Mouse (Mus musculus): Measurements from ENCODE around the gene Atrnl1.
A peak's percentile ranks its signal among the peaks of the same experiment; 100 is the strongest.

Gene Atrnl1

GRCm38 (mm10) chr19:57648202-57648943 is 37.5 kb downstream of the Atrnl1 start:
- TF ChIP-seq GATA4 (IDR thresholded peaks at IDR 0.05; ENCODE audit: insufficient replicate concordance, low read length): no peak

- no peak for TF ChIP-seq GATA4 (IDR thresholded peaks at IDR 0.05; ENCODE audit: insufficient replicate concordance, low read length)
Measured at GRCm38 (mm10) chr19:57648944-57649271, 38.1 kb downstream of the Atrnl1 start.

DNA sequence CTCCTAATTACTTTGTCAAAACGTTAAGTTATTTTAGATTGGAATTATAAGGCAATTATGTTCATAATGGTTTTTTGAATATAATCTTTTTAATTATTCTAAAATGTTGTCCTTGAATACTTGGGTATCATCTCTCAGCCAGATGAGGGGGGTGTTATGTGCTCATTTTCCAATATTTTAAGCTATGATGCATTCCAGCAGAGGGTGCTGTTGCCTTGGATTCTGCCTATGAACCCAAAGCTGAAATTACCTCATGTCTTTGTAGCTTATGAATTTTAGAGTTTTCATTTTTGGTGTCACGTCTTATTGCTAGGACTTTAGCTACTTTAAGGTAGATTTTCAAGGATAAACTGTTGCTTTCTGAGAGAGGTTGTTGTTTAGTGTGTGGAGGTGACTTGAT is 44.2 kb downstream of the Atrnl1 start:
- no peak for TF ChIP-seq GATA4 (IDR thresholded peaks at IDR 0.05; ENCODE audit: insufficient replicate concordance, low read length)

DNA sequence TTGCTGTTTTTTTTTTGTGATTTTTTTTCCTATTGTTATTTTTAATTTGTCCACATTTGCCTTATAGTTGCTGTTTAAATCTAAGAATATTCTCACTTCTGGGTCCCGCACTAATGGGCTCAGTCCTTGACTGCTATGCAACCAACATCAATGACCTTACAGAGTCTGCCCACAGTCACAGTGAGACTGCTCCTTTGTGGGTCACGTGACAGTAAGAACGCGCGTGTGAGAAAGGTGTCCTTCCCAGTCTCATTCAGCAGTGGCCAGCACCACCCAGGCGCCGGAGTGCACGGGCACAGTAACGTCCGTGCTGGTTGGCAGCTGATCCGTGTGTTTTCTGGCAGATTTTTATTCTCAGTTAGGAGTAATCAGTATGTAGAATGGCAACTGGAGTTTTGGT is 44.7 kb downstream of the Atrnl1 start:
- no peak for TF ChIP-seq GATA4 (IDR thresholded peaks at IDR 0.05; ENCODE audit: insufficient replicate concordance, low read length)

DNA sequence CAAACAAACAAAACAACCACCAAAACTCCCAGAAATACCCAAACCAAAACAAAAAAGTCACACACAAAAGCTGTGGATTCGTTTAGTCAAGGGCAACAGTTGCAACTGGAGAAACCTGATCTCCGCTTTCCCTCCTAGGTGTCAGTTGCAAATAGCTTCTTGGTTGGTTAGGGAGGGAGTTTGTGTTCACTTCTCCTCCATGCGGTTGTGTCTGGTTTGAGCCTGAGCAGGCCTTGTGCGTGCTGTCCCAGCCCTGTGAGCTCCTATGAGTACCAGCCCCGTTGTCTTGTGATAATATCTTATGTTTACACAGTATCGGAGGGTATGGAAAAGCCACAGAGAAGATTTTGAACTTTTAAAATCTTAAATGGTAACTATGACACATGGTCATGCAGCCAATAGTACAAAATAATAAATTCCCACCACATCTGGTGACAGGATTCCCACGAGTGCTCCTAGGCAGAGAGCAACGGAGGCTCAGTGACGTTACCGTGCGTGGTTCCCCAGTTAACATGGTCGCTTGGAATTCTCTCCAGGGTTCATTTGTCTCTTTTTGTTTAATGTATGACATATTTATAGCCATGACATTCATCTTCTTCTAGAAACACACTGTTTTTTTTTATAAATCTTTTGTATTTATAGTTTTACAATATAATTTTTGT is 46.7 kb downstream of the Atrnl1 start:
- TF ChIP-seq GATA4 (IDR thresholded peaks at IDR 0.05; ENCODE audit: insufficient replicate concordance, low read length): no peak

DNA sequence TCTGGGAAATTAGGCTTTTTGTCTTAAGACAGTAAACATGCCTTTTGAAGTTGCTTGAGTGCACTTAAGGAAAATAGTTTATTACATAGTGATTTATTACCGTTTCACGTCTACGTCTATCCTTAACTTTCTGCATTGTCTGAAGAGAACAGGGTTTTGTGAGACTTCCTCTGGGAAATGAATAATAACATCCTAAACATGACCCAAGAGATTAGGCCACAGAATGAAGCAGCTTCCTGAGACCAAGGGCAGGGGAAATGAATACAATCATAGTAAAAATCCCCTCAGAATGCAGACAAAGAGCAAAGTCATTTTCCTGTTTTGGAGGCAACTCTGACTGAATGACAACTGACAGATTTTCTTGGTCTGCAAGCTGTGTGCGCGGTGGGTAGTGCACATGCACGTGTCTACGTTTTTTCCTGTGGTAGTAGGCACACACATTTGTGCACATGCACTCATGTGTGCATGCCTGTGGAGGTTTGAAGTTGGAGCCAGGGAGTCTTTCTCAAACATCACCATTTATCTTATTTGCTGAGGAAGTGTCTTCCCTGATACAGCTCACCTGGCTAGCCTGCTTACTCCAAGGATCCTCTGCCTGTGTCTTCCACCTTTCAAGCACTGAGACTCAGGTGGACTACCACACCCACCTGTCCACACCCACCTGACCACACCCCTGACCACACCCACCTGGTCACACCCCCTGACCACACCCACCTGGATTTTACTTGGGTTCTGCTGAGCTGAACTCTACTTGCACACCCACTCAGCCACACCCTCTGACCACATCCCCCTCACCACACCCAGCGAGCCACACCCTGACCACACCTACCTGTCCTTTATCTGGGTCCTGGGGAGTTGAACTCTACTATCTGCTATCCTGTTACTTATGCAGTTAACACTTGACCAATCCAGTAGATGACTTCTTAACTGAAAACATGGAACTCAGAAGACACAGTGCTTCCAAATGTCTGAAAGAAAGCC is 47.6 kb downstream of the Atrnl1 start:
- peak; percentile 94 for TF ChIP-seq GATA4 (IDR thresholded peaks at IDR 0.05; ENCODE audit: insufficient replicate concordance, low read length)

GRCm38 (mm10) chr19:57667011-57667410 is 56.2 kb downstream of the Atrnl1 start:
- no peak for TF ChIP-seq GATA4 (IDR thresholded peaks at IDR 0.05; ENCODE audit: insufficient replicate concordance, low read length)

- no peak for TF ChIP-seq GATA4 (IDR thresholded peaks at IDR 0.05; ENCODE audit: insufficient replicate concordance, low read length)
Measured at GRCm38 (mm10) chr19:57667946-57668345, 57.1 kb downstream of the Atrnl1 start.

GRCm38 (mm10) chr19:57679455-57679854 is 68.6 kb downstream of the Atrnl1 start:
- TF ChIP-seq GATA4 (IDR thresholded peaks at IDR 0.05; ENCODE audit: insufficient replicate concordance, low read length): no peak

DNA sequence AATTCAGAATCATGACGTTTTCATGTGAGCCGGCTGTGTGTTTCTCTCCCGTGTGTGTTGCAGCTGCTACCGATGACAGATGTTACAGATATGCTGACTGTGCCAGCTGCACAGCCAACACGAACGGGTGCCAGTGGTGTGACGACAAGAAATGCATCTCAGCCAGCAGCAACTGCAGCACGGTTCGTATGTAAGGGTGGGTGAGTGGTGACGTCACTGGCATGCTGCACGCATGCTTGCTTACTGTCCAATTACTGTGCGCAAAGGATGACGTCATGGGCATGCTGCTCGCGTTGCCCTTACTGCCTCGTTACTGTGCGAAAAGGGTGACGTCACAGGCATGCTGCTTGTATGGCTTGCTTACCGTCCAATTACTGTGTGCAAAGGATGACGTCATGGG is 75.8 kb downstream of the Atrnl1 start:
- no peak for TF ChIP-seq GATA4 (IDR thresholded peaks at IDR 0.05; ENCODE audit: insufficient replicate concordance, low read length)

DNA sequence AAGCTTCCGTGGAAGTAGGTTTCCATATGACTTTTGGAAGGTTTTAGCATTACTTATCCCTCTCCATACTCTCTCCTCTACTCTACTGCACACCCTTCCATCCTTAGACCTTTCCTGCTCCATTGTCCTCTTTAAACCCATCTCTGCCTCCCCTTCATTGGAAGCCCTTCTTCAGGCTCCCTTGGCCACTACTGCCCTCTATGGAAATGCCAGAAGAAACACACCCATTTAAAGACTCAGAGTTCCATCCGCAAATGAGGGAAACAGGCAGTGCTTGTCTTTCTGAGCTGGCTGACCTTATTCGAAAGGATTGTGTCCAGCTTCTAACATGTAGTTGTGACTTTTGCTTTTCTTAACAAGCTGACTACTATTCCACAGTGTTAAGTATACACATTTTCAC is 81.7 kb downstream of the Atrnl1 start:
- no peak for TF ChIP-seq GATA4 (IDR thresholded peaks at IDR 0.05; ENCODE audit: insufficient replicate concordance, low read length)

GRCm38 (mm10) chr19:57713138-57713537 is 102.3 kb downstream of the Atrnl1 start:
- TF ChIP-seq GATA4 (IDR thresholded peaks at IDR 0.05; ENCODE audit: insufficient replicate concordance, low read length): no peak

- TF ChIP-seq GATA4 (IDR thresholded peaks at IDR 0.05; ENCODE audit: insufficient replicate concordance, low read length): no peak
Measured at GRCm38 (mm10) chr19:57724920-57725319, 114.1 kb downstream of the Atrnl1 start.

DNA sequence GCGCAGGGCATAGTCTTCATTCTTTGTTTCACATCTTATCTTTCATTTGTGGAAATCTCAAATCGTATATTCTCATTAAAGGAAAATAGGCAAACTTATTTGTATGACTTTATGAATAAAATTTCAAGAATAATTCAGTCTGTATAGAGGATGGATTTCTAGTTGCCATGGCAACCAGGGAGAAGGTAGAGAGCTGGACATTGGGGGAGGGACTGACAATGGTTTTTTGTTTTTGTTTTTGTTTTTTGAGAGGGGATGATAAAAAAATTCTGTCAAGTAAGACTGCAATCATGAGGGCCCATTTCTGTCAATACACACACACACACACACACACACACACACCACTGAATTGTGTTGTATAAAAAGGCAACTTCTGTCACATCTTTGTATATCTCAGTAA is 114.5 kb downstream of the Atrnl1 start:
- no peak for TF ChIP-seq GATA4 (IDR thresholded peaks at IDR 0.05; ENCODE audit: insufficient replicate concordance, low read length)

- TF ChIP-seq GATA4 (IDR thresholded peaks at IDR 0.05; ENCODE audit: insufficient replicate concordance, low read length): no peak
Measured at GRCm38 (mm10) chr19:57727009-57727408, 116.2 kb downstream of the Atrnl1 start.

DNA sequence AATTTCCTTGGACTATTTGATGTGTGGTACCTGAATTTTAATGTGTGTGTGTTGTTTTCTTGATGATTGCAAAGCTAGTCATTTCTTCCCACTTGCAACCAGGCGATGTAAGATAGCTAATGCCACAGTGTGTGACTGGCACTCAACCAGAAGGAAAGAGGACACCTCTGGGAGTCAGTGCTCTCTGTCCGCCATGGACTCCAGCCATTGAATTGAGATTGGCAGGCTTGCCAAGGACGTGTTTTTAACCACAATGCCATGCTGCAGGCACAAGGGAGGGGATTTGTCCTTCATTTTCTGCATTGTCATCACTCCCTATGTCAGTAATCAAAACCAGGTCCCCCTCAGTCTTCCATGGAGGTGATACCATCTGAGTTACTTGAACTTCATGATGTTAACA is 126.6 kb downstream of the Atrnl1 start:
- TF ChIP-seq GATA4 (IDR thresholded peaks at IDR 0.05; ENCODE audit: insufficient replicate concordance, low read length): no peak
